Mouse (Mus musculus) granulocyte monocyte progenitor cell, adult 5-6 weeks (primary cell): Measurements from ENCODE around the gene Ptrh1. TPM values are rescaled to one million over a fixed set of nuclear protein-coding genes. Genes with fewer than 3 reads are reported as not detected.

ENCODE experiments used
- total RNA-seq, 2 experiments: library from RNA; stranded (forward) in 1 of 2; stranded (reverse) in 1 of 2; fragments of 200-712, 200-1000 nt in 1 of 2; fragments of >200 nt in 1 of 2; fragmentation: Nextera tagmentation in 1 of 2; gene quantifications; 2 replicates each; pipeline ENCODE4 v1.2.3; 2014 to 2017

The Ptrh1 gene
- total RNA-seq, 2 experiments from 2014 or later: 2.9 to 4.7 TPM

Other genes with a start within 250 kb of the Ptrh1 start
- 2.4 and 3.8 TPM in 2 replicates for gene Fam102a, start 240.5 kb upstream of the Ptrh1 start, total RNA-seq (2014; fragmentation: Nextera tagmentation)
- 1.3 and 1.5 TPM in 2 replicates for gene Fam102a, start 240.5 kb upstream of the Ptrh1 start, total RNA-seq (2017)
- gene Dpm2, start 204.9 kb upstream of the Ptrh1 start, total RNA-seq (2014; fragmentation: Nextera tagmentation): 93.4 and 126 TPM in 2 replicates
- 32.8 and 33.4 TPM in 2 replicates for gene Dpm2, start 204.9 kb upstream of the Ptrh1 start, total RNA-seq (2017)
- 1.8 TPM in 1 of 2 replicates, not detected in the other for gene Pip5kl1, start 201.0 kb upstream of the Ptrh1 start, total RNA-seq (2014; fragmentation: Nextera tagmentation)
- not detected in 2 replicates for gene Pip5kl1, start 201.0 kb upstream of the Ptrh1 start, total RNA-seq (2017)
- not detected in 2 replicates for gene 9430097D07Rik, start 200.1 kb upstream of the Ptrh1 start, total RNA-seq (2014; fragmentation: Nextera tagmentation)
- gene 9430097D07Rik, start 200.1 kb upstream of the Ptrh1 start, total RNA-seq (2017): not detected in 2 replicates
- gene St6galnac4, start 188.7 kb upstream of the Ptrh1 start, total RNA-seq (2014; fragmentation: Nextera tagmentation): 37.5 and 51.7 TPM in 2 replicates
- 26.0 and 31.9 TPM in 2 replicates for gene St6galnac4, start 188.7 kb upstream of the Ptrh1 start, total RNA-seq (2017)
- gene St6galnac6, start 176.1 kb upstream of the Ptrh1 start, total RNA-seq (2014; fragmentation: Nextera tagmentation): 16.2 and 19.0 TPM in 2 replicates
- gene St6galnac6, start 176.1 kb upstream of the Ptrh1 start, total RNA-seq (2017): 11.3 and 14.2 TPM in 2 replicates
- gene Ak1, start 154.0 kb upstream of the Ptrh1 start, total RNA-seq (2014; fragmentation: Nextera tagmentation): 3.4 TPM in 1 of 2 replicates, not detected in the other
- 0.78 and 3.3 TPM in 2 replicates for gene Ak1, start 154.0 kb upstream of the Ptrh1 start, total RNA-seq (2017)
- 11.0 and 28.9 TPM in 2 replicates for gene Eng, start 129.2 kb upstream of the Ptrh1 start, total RNA-seq (2014; fragmentation: Nextera tagmentation)
- 4.0 and 6.0 TPM in 2 replicates for gene Eng, start 129.2 kb upstream of the Ptrh1 start, total RNA-seq (2017)
- 24.2 and 34.0 TPM in 2 replicates for gene Fpgs, start 71.6 kb upstream of the Ptrh1 start, total RNA-seq (2014; fragmentation: Nextera tagmentation)
- 19.0 and 20.7 TPM in 2 replicates for gene Fpgs, start 71.6 kb upstream of the Ptrh1 start, total RNA-seq (2017)
- gene Cdk9, start 62.7 kb upstream of the Ptrh1 start, total RNA-seq (2014; fragmentation: Nextera tagmentation): 89.5 and 102 TPM in 2 replicates
- gene Cdk9, start 62.7 kb upstream of the Ptrh1 start, total RNA-seq (2017): 44.8 and 54.3 TPM in 2 replicates
- 14.3 and 17.6 TPM in 2 replicates for gene Sh2d3c, start 54.7 kb upstream of the Ptrh1 start, total RNA-seq (2014; fragmentation: Nextera tagmentation)
- gene Sh2d3c, start 54.7 kb upstream of the Ptrh1 start, total RNA-seq (2017): 11.2 and 12.7 TPM in 2 replicates
- not detected in 2 replicates for gene 6330409D20Rik, start 34.8 kb upstream of the Ptrh1 start, total RNA-seq (2014; fragmentation: Nextera tagmentation)
- not detected in 2 replicates for gene 6330409D20Rik, start 34.8 kb upstream of the Ptrh1 start, total RNA-seq (2017)
- 15.4 and 33.4 TPM in 2 replicates for gene Tor2a, start 18.6 kb upstream of the Ptrh1 start, total RNA-seq (2014; fragmentation: Nextera tagmentation)
- 19.0 and 28.7 TPM in 2 replicates for gene Tor2a, start 18.6 kb upstream of the Ptrh1 start, total RNA-seq (2017)
- gene Ttc16, start 153 bp upstream of the Ptrh1 start, total RNA-seq (2014; fragmentation: Nextera tagmentation): 0.15 TPM in 1 of 2 replicates, not detected in the other
- 0.09 and 0.26 TPM in 2 replicates for gene Ttc16, start 153 bp upstream of the Ptrh1 start, total RNA-seq (2017)
- gene Cfap157, start 8.6 kb downstream of the Ptrh1 start, total RNA-seq (2014; fragmentation: Nextera tagmentation): not detected in 2 replicates
- not detected in 2 replicates for gene Cfap157, start 8.6 kb downstream of the Ptrh1 start, total RNA-seq (2017)
- gene Stxbp1, start 71.5 kb downstream of the Ptrh1 start, total RNA-seq (2014; fragmentation: Nextera tagmentation): 3.5 and 6.3 TPM in 2 replicates
- gene Stxbp1, start 71.5 kb downstream of the Ptrh1 start, total RNA-seq (2017): 1.3 and 1.6 TPM in 2 replicates
- 7.9 and 20.5 TPM in 2 replicates for gene Fam129b, start 100.3 kb downstream of the Ptrh1 start, total RNA-seq (2014; fragmentation: Nextera tagmentation)
- gene Fam129b, start 100.3 kb downstream of the Ptrh1 start, total RNA-seq (2017): 6.2 and 9.6 TPM in 2 replicates
- gene Rpl12, start 185.8 kb downstream of the Ptrh1 start, total RNA-seq (2014; fragmentation: Nextera tagmentation): 3,079 and 3,298 TPM in 2 replicates
- gene Rpl12, start 185.8 kb downstream of the Ptrh1 start, total RNA-seq (2017): 2,139 and 2,991 TPM in 2 replicates
- 9.6 and 14.7 TPM in 2 replicates for gene Lrsam1, start 185.8 kb downstream of the Ptrh1 start, total RNA-seq (2014; fragmentation: Nextera tagmentation)
- 2.8 and 3.2 TPM in 2 replicates for gene Lrsam1, start 185.8 kb downstream of the Ptrh1 start, total RNA-seq (2017)
- gene Slc2a8, start 206.3 kb downstream of the Ptrh1 start, total RNA-seq (2014; fragmentation: Nextera tagmentation): 4.0 and 4.8 TPM in 2 replicates
- gene Slc2a8, start 206.3 kb downstream of the Ptrh1 start, total RNA-seq (2017): 3.7 and 5.8 TPM in 2 replicates